Mouse (Mus musculus): ENCODE data around the gene Nkx3-2. TPM values are rescaled to one million over a fixed set of nuclear protein-coding genes. Genes with fewer than 3 reads are reported as not detected.

Nkx3-2 gene
- polyA plus RNA-seq, 1 experiment: not detected

DNA sequence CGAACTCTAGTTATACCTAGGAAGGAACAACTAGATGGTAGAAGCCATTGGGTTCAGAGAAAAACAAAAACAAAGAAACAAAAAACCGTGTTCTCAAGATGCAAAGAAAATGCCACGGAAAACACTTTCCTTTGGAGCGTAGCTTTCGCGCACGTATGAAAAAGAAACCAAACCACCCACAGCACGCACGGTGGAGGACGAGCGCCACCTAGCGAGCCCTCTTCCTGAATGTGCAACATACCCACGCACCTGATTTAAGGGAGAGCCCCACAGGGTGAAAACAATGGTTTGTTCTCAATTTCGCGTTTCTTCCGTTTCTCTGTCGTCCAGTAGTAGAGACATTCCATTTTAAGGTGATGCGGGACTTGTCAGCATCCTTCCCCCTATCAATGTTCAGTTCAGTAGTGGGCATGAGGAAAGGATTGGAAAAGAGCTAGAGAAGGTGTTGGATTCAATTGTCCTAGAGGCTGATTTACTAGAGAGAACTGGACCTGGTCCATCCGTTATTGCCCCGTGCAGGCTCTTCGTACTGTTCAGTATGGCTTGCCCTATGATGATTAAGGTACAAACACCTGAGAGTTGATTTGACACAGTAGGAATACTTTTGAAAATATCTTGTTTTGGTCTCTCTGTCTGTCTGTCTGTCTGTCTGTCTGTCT, 4.2 kb upstream of the Nkx3-2 start:
- Histone ChIP-seq H3K27ac (replicated peaks; ENCODE audit: low read depth, low read length) (no peak overlapping the region), H3K4me1 (ENCODE audit: control insufficient read depth, insufficient read depth, insufficient read length, low read length) (peaks cover 5% of the 10 kb centered on the region; the same call in 1 of the 2 replicates), H3K4me3 (ENCODE audit: insufficient read depth, low read depth, low read length) (peak overlapping the region; percentile 47; the same call in 1 of the 2 replicates)

DNA sequence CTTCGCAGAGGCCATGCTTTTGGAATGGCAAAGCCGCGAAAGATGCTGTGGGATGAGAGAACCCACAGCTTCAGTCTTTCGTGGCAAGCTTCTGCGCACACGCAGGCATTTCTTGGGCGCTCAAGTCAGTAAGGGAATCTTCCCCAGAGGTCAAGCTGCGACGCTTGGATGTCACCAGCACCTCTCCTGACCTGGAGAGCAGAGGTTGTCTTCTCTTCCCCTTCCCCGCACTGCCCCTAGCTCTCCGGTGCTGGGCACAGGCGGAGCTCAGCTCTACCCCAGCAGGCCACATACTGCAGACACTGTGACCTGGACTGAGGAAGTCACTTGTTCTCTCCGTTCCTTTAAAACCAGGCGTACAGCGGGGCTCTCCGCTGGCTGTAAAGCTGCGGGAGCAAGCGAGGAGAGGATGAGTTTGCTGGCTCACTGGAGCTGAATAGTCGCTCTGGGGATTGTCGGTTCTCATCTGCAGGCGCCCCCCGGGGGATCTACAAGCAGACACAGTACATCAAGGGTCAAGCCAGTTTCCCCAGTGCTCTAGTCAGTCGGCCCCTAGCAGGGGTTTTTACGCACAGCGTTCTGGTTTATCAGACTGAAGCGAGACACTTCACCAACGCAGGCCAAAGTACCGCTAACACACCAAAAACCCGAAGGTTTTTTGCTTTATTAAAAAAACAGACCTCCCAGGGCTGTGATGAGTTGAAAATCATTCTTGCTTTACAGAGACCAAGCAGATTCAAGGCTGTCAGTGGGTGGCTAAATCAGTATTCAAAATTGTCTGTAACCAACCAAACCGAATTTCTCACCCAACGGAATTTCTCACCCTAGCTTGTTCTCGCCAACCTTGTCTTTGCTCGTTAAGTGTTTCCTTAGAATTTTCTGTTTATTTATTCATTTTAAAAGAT, 3.2 kb upstream of the Nkx3-2 start:
- Histone ChIP-seq H3K27ac (replicated peaks; ENCODE audit: low read depth, low read length) (no peak overlapping the region), H3K4me1 (ENCODE audit: control insufficient read depth, insufficient read depth, insufficient read length, low read length) (peaks cover 5% of the 10 kb centered on the region; the same call in 1 of the 2 replicates), H3K4me3 (ENCODE audit: insufficient read depth, low read depth, low read length) (peak overlapping the region; percentile 47)

DNA sequence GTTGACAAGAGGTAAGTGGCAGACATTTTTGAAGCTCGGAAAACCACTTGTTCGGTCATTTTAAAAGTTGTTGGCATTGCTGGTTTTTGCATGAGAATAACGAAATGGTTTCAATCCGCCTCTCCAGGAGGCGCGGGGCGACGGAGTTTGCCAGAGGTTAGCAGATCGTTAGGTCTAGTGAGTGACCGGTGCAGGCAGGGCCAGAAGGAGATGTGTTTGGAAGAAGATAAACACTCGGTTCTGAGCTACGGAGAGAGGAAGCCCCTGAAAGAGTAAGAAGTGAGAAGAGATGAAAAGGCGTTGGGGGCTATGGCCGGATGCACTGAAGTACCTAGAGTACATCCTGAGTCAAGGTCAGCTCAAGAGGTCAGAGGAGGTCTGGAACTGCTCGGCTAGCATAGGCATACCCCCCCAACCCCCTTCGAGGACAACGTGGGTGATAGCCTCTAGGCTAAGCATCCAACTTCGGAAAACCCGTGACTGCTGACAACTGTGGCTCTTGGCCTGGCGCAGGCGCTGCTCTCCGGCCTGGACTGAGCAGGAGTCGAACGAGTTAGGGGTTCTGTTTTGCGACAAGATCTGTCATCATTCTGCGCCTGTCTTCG, 2.2 kb upstream of the Nkx3-2 start:
- Histone ChIP-seq H3K4me1 (ENCODE audit: control insufficient read depth, insufficient read depth, insufficient read length, low read length) (peaks cover 5% of the 10 kb centered on the region; the same call in 1 of the 2 replicates), H3K27ac (replicated peaks; ENCODE audit: low read depth, low read length) (no peak overlapping the region), H3K4me3 (ENCODE audit: insufficient read depth, low read depth, low read length) (no peak overlapping the region)

DNA sequence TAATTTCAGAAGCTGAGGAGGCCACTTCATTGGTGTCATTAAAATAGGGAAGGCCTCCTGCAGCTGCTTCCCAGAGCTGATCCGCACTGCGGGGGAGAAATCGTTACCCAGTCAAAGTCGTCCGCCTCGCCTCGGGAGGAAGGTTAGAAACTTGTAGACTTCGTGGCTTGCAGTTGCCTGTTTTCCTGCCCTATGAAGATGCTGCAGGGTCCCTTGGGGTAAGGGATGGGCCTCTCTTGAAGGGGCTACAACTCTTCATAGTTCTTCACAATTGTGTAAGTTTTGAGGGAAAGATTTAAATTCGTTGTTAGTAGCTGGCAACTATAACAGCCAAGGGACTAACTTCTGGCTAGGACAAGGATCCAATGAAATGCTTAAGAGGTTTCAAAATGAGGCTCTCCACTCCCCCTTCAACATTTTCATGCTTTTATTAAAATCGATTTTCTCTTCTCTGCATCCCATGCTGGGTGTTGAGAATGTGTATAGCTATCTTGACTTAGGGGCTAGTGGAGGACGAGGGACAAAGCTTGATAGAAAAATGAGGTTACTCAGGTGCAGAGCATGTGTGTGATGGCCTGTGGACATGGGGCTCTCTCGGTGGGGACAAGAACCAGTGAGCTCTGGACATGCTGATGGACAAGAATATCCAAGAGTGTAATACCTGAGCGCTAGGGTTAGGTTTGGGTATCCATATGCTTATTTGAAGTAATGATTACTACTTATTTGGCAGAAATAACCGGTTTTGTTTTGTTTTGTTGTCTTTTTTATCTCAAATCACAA, 1.5 kb upstream of the Nkx3-2 start:
- no peak overlapping the region for H3K27ac ChIP-seq (replicated peaks; ENCODE audit: low read depth, low read length)
- peaks cover 5% of the 10 kb centered on the region; the same call in 1 of the 2 replicates for H3K4me1 ChIP-seq (ENCODE audit: control insufficient read depth, insufficient read depth, insufficient read length, low read length)

DNA sequence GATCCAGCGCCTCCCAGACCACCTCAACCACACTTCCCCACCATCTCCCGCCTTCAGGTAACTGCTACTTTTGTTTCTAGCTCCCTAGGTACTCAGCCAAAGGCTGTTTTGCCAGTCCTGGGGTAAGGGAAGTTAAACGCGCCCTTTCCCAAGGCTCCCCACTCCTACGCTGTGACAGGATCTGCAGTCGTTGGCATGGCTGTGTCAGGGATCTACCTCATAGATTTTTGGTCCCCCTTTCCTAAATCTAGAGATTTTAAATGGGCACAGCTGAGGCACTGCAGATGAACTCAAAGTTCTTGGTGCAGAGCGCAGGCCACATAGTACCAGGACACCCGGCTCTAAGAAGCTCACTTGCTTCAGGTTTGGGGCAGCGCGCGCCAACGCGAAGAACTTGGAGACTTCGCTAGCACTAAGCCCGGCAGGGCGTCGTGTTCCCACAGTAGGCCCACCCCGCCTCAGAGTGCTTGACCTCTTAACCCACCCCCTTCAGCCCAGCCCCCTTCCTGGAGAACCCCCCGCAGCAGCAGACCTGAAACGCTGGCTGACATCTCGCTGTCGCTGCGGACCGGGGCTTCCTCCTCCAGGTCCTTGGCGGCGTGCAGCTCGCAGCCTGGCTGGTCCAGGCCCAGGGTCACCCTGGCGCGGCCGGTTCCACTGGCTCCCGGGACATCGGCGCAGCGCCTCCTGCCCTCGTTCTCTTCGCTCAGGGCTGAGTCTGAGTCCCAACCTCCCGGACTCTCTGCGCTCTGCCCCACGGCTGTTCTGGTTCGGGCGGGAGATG, 1.2 kb downstream of the Nkx3-2 start:
- Histone ChIP-seq H3K4me3 (ENCODE audit: insufficient read depth, low read depth, low read length) (no peak overlapping the region), H3K4me1 (ENCODE audit: control insufficient read depth, insufficient read depth, insufficient read length, low read length) (peaks cover 5% of the 10 kb centered on the region; the same call in 1 of the 2 replicates), H3K27ac (replicated peaks; ENCODE audit: low read depth, low read length) (no peak overlapping the region)

More for the DNA sequence above, 1.5 kb upstream of the Nkx3-2 start:
- H3K4me3 ChIP-seq (ENCODE audit: insufficient read depth, low read depth, low read length): no peak overlapping the region

DNA sequence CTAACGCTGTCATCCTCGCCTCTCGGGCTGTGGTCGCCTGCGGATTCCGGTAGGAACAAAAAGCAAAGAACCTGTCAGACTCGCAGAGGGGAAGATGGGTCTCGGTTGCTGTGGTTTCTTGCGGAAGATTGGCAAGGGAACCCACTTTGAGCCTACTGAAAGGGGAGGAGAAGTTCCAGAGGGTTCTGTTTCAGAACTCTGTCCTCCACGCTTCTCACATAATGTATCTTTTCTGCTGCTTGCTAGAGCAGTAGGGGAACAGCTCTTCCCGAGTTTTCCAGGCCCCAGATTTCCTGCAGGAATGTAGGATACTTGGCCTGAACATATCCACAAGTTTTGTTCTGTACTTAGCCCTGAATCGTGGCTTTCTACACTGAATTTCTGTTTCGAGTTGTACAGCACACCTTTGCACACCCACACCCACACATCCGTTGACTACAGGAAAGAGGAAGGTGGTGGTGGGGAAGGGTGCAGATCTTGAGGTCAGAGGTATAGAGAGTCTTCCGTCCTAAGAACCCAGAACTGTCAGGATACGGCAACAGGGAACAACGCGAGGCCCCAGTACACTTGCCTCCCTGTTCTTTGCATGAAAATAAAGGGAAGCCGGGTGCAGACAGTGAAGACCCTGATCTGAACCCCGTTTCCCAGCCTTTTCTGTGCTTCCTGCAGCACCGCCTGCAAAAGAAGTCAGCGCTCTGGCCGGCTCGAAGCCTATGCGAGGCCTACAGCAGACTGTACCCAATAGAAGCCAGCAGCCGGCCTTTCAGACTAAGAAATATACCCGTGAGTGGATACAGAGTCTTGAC, 2.0 kb downstream of the Nkx3-2 start:
- Histone ChIP-seq H3K4me3 (ENCODE audit: insufficient read depth, low read depth, low read length) (no peak overlapping the region), H3K27ac (replicated peaks; ENCODE audit: low read depth, low read length) (no peak overlapping the region), H3K4me1 (ENCODE audit: control insufficient read depth, insufficient read depth, insufficient read length, low read length) (peaks cover 3% of the 10 kb centered on the region; the same call in 1 of the 2 replicates)

DNA sequence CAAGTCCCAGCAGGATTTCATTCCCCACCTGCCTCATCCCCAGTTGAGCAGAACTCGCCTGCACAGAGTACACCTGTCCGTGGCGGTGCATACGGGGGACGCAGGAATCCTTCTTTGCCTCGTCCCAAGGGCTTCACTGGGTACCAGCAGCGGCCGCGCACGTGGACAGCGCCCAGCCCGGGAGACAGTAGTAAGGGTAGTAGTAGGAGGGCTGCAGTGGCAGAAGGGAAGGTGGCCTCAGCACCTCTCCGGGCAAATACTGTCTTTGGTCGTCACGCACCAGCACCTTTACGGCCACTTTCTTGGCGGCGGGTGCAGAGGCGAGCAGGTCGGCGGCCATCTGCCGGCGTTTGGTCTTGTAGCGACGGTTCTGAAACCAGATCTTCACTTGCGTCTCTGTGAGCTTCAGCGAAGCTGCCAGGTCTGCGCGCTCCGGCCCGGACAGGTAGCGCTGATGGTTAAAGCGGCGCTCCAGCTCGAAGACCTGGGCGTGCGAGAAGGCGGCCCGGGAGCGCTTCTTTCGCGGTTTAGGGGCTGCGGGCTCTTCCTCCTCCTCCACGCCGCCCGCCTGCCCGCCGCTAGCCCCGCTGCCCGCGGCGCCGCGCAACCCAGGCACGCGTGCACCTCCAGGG, 2.7 kb downstream of the Nkx3-2 start:
- Histone ChIP-seq H3K4me1 (ENCODE audit: control insufficient read depth, insufficient read depth, insufficient read length, low read length) (no peaks in the 10 kb centered on the region; the same call in 1 of the 2 replicates), H3K27ac (replicated peaks; ENCODE audit: low read depth, low read length) (no peak overlapping the region), H3K4me3 (ENCODE audit: insufficient read depth, low read depth, low read length) (no peak overlapping the region)

DNA sequence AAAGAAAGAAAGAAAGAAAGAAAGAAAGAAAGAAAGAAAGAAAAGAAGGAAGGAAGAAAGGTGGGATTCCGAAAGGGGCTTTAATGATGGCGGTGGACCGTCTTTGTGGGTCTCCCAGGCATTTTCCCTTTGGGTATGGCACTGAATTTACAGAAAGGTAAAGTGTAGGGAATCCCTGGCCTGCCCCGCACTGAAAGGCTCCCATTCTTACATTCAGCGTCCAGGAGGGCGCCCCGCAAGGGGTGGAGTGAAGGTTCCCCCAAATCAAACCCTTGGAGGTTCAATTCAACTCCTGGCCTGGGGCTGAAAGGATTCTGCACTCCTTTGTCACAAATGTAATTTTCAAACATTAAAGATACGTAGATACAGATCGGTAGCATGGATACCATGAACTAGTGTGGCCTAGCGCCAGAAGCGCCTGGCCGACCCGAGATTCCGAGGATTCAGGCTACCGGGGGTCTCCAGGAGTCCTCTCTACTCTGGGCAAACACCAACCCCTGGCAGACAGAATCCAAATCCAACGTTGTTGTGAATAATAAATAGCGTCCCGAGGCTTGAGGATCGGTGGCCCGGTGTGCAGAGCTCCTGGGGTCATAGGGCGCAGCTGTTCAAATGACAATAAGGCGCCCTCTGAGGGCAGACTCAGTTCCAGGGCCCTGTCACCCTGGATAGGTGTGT, 3.3 kb downstream of the Nkx3-2 start:
- no peak overlapping the region for H3K27ac ChIP-seq (replicated peaks; ENCODE audit: low read depth, low read length)
- H3K4me1 ChIP-seq (ENCODE audit: control insufficient read depth, insufficient read depth, insufficient read length, low read length): no peaks in the 10 kb centered on the region; the same call in 1 of the 2 replicates
- H3K4me3 ChIP-seq (ENCODE audit: insufficient read depth, low read depth, low read length): no peak overlapping the region

DNA sequence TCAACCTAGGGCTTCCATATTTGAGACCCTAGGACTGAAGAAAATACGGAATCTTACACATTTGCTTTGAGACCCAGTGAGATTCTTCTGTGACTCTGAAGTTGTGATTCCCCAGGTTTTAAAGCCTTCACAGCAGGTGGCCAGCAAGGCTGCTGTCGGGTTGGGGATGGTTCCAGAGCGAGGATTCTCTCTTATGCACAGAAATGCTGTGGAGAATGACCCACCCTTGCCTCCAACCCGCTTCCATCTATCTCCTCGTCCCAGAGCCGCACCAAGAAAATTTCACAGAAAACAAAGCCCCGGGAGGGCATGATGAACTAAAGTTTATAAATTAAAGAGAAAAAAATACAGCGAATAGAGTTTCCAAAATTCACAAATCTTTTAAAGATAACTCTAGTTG, 4.2 kb downstream of the Nkx3-2 start:
- no peak overlapping the region for H3K4me3 ChIP-seq (ENCODE audit: insufficient read depth, low read depth, low read length)
- no peak overlapping the region for H3K27ac ChIP-seq (replicated peaks; ENCODE audit: low read depth, low read length)
- H3K4me1 ChIP-seq (ENCODE audit: control insufficient read depth, insufficient read depth, insufficient read length, low read length): no peaks in the 10 kb centered on the region; the same call in 1 of the 2 replicates

DNA sequence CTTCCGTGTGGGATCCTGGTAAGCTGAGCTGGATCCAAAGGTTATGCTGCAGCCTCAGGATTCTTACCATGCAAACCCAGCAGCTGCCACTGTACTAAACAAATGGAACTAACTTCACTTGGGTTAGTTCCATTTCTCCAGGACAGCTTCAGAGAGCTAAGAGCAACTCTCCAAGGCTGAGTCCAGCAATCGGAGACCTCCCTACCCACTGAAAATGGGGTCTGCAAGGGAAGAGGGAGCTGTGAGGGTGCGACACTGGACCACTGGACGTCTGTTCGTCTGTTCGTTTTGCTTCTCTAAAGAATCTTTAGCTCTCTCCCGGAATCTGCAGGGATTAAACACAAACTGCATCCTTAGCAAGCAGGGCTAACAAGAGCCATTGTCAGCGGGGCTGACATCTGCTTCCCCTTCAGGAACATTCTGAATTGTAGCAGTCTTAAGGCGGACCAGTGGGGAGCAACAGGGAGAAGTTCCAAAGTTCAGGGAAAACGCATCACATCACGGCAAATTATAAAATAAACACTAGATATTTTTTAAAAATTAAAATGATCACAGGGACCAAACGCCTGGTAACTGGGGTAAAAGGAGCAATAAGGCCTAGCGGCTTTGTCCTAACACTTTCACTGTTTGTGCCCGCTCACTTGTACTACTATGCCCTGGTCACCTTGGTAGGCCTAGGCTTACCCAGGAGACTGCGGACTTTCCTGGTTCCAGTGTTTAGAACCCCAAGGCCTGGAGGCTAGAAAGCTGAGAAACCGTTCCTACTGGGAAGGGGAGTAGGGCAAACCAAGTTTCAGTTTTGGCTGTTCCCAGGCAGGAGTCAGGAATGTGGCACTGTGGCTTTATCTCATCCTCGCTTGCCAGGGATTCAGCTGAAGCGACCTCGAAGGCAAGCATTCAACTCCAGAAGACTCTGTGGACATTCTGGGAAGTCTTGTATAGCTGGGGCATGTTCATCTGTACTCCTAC, 5.3 kb downstream of the Nkx3-2 start:
- H3K27ac ChIP-seq (replicated peaks; ENCODE audit: low read depth, low read length): no peak overlapping the region
- H3K4me3 ChIP-seq (ENCODE audit: insufficient read depth, low read depth, low read length): no peak overlapping the region
- no peaks in the 10 kb centered on the region; the same call in 1 of the 2 replicates for H3K4me1 ChIP-seq (ENCODE audit: control insufficient read depth, insufficient read depth, insufficient read length, low read length)

DNA sequence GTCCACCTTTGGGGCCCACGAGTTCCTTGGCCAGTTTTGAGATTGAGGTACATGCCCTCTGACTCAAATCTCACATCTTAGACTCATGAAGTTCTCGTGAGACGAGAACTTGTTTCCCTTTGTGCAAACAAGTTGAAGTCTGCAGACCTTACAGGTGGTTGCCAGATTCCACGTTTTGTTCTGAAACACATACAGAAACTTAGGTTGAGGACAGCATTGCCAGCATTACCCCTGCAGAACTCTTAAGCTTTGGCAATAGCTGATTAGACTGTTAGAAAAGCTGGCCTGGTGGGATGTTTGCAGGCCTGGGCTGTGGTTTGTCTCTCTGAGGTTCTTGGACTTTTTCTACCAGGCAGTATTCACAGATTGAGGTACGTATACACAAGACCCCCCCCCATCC, 7.0 kb downstream of the Nkx3-2 start:
- Histone ChIP-seq H3K4me1 (ENCODE audit: control insufficient read depth, insufficient read depth, insufficient read length, low read length) (no peaks in the 10 kb centered on the region), H3K27ac (replicated peaks; ENCODE audit: low read depth, low read length) (no peak overlapping the region), H3K4me3 (ENCODE audit: insufficient read depth, low read depth, low read length) (no peak overlapping the region)

DNA sequence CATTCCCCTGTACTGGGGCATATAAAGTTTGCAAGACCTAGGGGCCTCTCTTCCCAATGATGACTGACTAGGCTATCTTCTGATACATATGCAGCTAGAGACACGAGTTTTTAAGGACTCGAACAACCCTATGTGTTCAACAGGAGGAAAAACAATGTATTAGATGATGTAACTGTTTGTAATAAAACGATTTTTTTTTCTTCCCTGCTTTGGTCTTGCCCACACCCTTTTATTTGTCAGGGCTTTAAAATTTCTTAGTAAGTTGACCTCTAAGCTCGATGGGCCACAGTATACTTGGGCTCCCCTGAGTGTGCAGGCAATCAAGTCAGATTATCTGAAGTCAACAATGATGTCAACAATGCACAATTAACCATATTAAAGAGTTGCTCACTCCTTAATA, 7.9 kb downstream of the Nkx3-2 start:
- H3K27ac ChIP-seq (replicated peaks; ENCODE audit: low read depth, low read length): no peak overlapping the region
- H3K4me3 ChIP-seq (ENCODE audit: insufficient read depth, low read depth, low read length): no peak overlapping the region
- H3K4me1 ChIP-seq (ENCODE audit: control insufficient read depth, insufficient read depth, insufficient read length, low read length): no peaks in the 10 kb centered on the region

All from brown adipose tissue, adult 24 weeks (tissue).